Comparison of ENCODE assay signal across 11 mouse cellular contexts in genomic region chr11:79523560-79524309, GRCm38 (mm10). TPM values are rescaled to one million over a fixed set of nuclear protein-coding genes. Genes with fewer than 3 reads are reported as not detected.
DNase-seq lines count a peak whose midpoint lies in the region; ATAC-seq and TF ChIP-seq lines count a peak whose summit lies in the region.
"Had no signal": no experiment of that assay in that cellular context is flagged by ENCODE, and none has a peak within 500 bp of the region (broad histone marks: within the 10 kb centered on the region; RNA-seq: fewer than 3 reads in every experiment).

Gene Evi2b, minus strand, starts transcription at chr11:79523762.

- no peaks in the 10 kb centered on the region for H3K27me3 ChIP-seq in liver, embryonic 16.5 days (ENCODE audit: control insufficient read depth, insufficient read depth, low read depth, low read length)
- H3K27me3 ChIP-seq in heart, embryonic 10.5 days (ENCODE audit: insufficient read depth, poor library complexity, severe bottlenecking), result no peaks in the 10 kb centered on the region
- H3K27me3 ChIP-seq: forebrain, embryonic 13.5 days; hindbrain, embryonic 12.5 days had no signal

- peaks cover 11% of the 10 kb centered on the region for H3K4me1 ChIP-seq in bone marrow, adult 2 months (ENCODE audit: control insufficient read depth, insufficient read depth, low read length)
- peaks cover 14% of the 10 kb centered on the region for H3K4me1 ChIP-seq in liver, embryonic 16.5 days (ENCODE audit: control insufficient read depth, low read depth, low read length)
- H3K4me1 ChIP-seq in heart, embryonic 10.5 days, result peaks cover 7% of the 10 kb centered on the region
- H3K4me1 ChIP-seq: forebrain, embryonic 13.5 days; hindbrain, embryonic 12.5 days had no signal

- H3K36me3 ChIP-seq in liver, embryonic 16.5 days (ENCODE audit: control insufficient read depth, insufficient read depth), result no peaks in the 10 kb centered on the region
- H3K36me3 ChIP-seq in heart, embryonic 10.5 days, result peaks cover 3% of the 10 kb centered on the region; the same call in 1 of the 2 replicates

- TF ChIP-seq CTCF in layer of hippocampus, adult 2 months (conservative IDR thresholded peaks at IDR 0.05), result no peak
- TF ChIP-seq CTCF in bone marrow, adult 2 months (IDR thresholded peaks at IDR 0.05; ENCODE audit: control insufficient read depth, insufficient read depth, low read length), result no peak
- TF ChIP-seq CTCF in left cerebral cortex, adult 2 months (IDR thresholded peaks at IDR 0.05), result no peak

- 0 out of 2 replicates have a peak within 1 kb of the TSS, but pooled peaks have one; percentile 2 for H3K27ac ChIP-seq in layer of hippocampus, adult 2 months
- peak within 1 kb of the TSS; percentile 84 for H3K27ac ChIP-seq in bone marrow, adult 2 months (ENCODE audit: control insufficient read depth, insufficient read depth, low read depth, low read length, poor library complexity)
- H3K27ac ChIP-seq in liver, embryonic 16.5 days (ENCODE audit: low read length), result peak within 1 kb of the TSS; percentile 49
- no peak within 1 kb of the TSS for H3K27ac ChIP-seq in left cerebral cortex, adult 2 months
- H3K27ac ChIP-seq in heart, embryonic 10.5 days, result no peak within 1 kb of the TSS
- H3K27ac ChIP-seq: forebrain, embryonic 13.5 days; hindbrain, embryonic 12.5 days had no signal

- no peak for ATAC-seq in liver, embryonic 16.5 days (ENCODE audit: low read depth)
- ATAC-seq: forebrain, embryonic 13.5 days had no signal

- H3K9ac ChIP-seq in liver, embryonic 16.5 days (ENCODE audit: low read depth, low read length), result no peak within 1 kb of the TSS
- H3K9ac ChIP-seq: forebrain, embryonic 13.5 days; hindbrain, embryonic 12.5 days had no signal

- 2% methylated on average over 10 of the region's 10 CpGs for WGBS in bone marrow, adult 2 months
- 15% methylated on average over 10 of the region's 10 CpGs for WGBS in liver, embryonic 16.5 days (ENCODE audit: insufficient replicate concordance)
- 74% methylated on average over 10 of the region's 10 CpGs for WGBS in heart, embryonic 10.5 days

- H3K4me3 ChIP-seq in layer of hippocampus, adult 2 months, result no peak within 1 kb of the TSS
- peak within 1 kb of the TSS; percentile 60 for H3K4me3 ChIP-seq in bone marrow, adult 2 months (replicated peaks; ENCODE audit: control insufficient read depth, low read depth, low read length)
- H3K4me3 ChIP-seq in liver, embryonic 16.5 days (ENCODE audit: low read depth, low read length), result peak within 1 kb of the TSS; percentile 31
- no peak within 1 kb of the TSS for H3K4me3 ChIP-seq in left cerebral cortex, adult 2 months
- H3K4me3 ChIP-seq in heart, embryonic 10.5 days, result no peak within 1 kb of the TSS
- H3K4me3 ChIP-seq: forebrain, embryonic 13.5 days; hindbrain, embryonic 12.5 days had no signal

- peak within 1 kb of the TSS; percentile 31; the same call in 1 of the 2 replicates for H3K4me2 ChIP-seq in liver, embryonic 16.5 days (ENCODE audit: low read depth, low read length)
- H3K4me2 ChIP-seq: forebrain, embryonic 13.5 days; hindbrain, embryonic 12.5 days had no signal

- intact Hi-C loops in left cerebral cortex, adult 2 months (cut with DNase I), result no loop called here

- DNase-seq in layer of hippocampus, adult 2 months (ENCODE audit: low spot score in 2 of 2), result no peak
- DNase-seq in layer of hippocampus, postnatal 10 days (ENCODE audit: low spot score in 2 of 2), result no peak
- DNase-seq in thymus, postnatal 0 days (ENCODE audit: low spot score), result peak; percentile 65
- no peak for DNase-seq in embryo, embryonic 10.5 days (ENCODE audit: low spot score)
- no peak for DNase-seq in left cerebral cortex, adult 2 months (ENCODE audit: extremely low spot score in 1 of 2, low spot score in 2 of 2)
- no peak for DNase-seq in heart, embryonic 10.5 days (ENCODE audit: low spot score)
- DNase-seq: cerebellum, postnatal 10 days had no signal

- TF ChIP-seq POLR2A in bone marrow, adult 2 months (IDR thresholded peaks at IDR 0.05; ENCODE audit: borderline replicate concordance, control insufficient read depth, low read depth, low read length), result peak; percentile 49; the same call in 1 of the 2 replicates

- H3K9me3 ChIP-seq in liver, embryonic 16.5 days (replicated peaks; ENCODE audit: control insufficient read depth, low read length), result no peaks in the 10 kb centered on the region
- H3K9me3 ChIP-seq in heart, embryonic 10.5 days, result no peaks in the 10 kb centered on the region
- H3K9me3 ChIP-seq: forebrain, embryonic 13.5 days; hindbrain, embryonic 12.5 days had no signal

RNA-seq across cellular contexts. Expression of gene Evi2b, which starts in this region (rescaled TPM):
- under 1 TPM; 0.37 to 0.38 TPM for total RNA-seq in layer of hippocampus, adult 2 months (2021)
- total RNA-seq in layer of hippocampus, postnatal 10 days (2021), result 1 to 10 TPM in 1 of 2 experiments, under 1 TPM in 1; 0.80 to 1.0 TPM
- 28.7 and 78.8 TPM in 2 replicates for polyA plus RNA-seq in bone marrow, adult 2 months (2011; ENCODE audit: insufficient read depth, insufficient read length, low replicate concordance, missing spikeins)
- polyA plus RNA-seq in liver, embryonic 16.5 days (2015; fragmentation: Nextera tagmentation; extraction: Ambion mirVana), result 4.6 and 8.5 TPM in 2 replicates
- 17.7 and 22.7 TPM in 2 replicates for polyA plus RNA-seq in thymus, postnatal 0 days (2015; fragmentation: Nextera tagmentation; extraction: Ambion mirVana)
- under 1 TPM; 0.30 to 0.91 TPM for total RNA-seq in left cerebral cortex, adult 2 months (2021)
- 0.49 TPM in 1 of 2 replicates, not detected in the other for polyA plus RNA-seq in heart, embryonic 10.5 days (2016; fragmentation: Nextera tagmentation; extraction: Ambion mirVana)
- polyA plus RNA-seq: forebrain, embryonic 13.5 days had no signal

Comparison
In these comparisons a context has a peak if more than half of its experiments do, and no peak if none do; other contexts are left out.
1. H3K27ac ChIP-seq: peak in layer of hippocampus, adult 2 months (single experiment), bone marrow, adult 2 months (single experiment) and liver, embryonic 16.5 days (single experiment); none in left cerebral cortex, adult 2 months (single experiment) and heart, embryonic 10.5 days (single experiment).
2. H3K4me3 ChIP-seq: peak in bone marrow, adult 2 months (single experiment) and liver, embryonic 16.5 days (single experiment); none in layer of hippocampus, adult 2 months (single experiment), left cerebral cortex, adult 2 months (single experiment) and heart, embryonic 10.5 days (single experiment).